Mouse (Mus musculus) left cerebral cortex, postnatal 14 days (tissue): ENCODE measurements around the gene Abt1. TPM values are rescaled to one million over a fixed set of nuclear protein-coding genes. Genes with fewer than 3 reads are reported as not detected.

ENCODE experiments used
- DNase-seq, 2 experiments: peaks; one replicate each; pipeline ENCODE4 v3.0.0; 2021 to 2022; ENCODE audit warnings: low spot score in 2 of 2, mixed read lengths in 1 of 2
- intact Hi-C: fragments of 180-260 bp; cut with DNase I; formaldehyde crosslinking; loops from one replicate; pipeline ENCODE4 v1.15.1; 2025
- long read RNA-seq, 2 experiments: library from polyadenylated mRNA; stranded (forward); transcript quantifications; one replicate each; pipeline ENCODE4 v2.0.0; 2021
- total RNA-seq, 2 experiments: library from RNA; stranded (reverse); gene quantifications; 2 replicates each; pipeline ENCODE4 v1.2.3; 2021

The Abt1 gene
- 1 to 10 TPM; 6.9 to 7.1 TPM for total RNA-seq
- long read RNA-seq, experiment 1, full-length matches to known transcripts: 18 of 19 reads
- long read RNA-seq, experiment 1, partial matches to known transcripts: 0 of 19 reads
- long read RNA-seq, experiment 1, other reads (novel, unspliced or antisense): 1 of 19 reads
- long read RNA-seq, experiment 2, full-length matches to known transcripts: 15 of 16 reads
- long read RNA-seq, experiment 2, partial matches to known transcripts: 0 of 16 reads
- long read RNA-seq, experiment 2, other reads (novel, unspliced or antisense): 1 of 16 reads

DNA sequence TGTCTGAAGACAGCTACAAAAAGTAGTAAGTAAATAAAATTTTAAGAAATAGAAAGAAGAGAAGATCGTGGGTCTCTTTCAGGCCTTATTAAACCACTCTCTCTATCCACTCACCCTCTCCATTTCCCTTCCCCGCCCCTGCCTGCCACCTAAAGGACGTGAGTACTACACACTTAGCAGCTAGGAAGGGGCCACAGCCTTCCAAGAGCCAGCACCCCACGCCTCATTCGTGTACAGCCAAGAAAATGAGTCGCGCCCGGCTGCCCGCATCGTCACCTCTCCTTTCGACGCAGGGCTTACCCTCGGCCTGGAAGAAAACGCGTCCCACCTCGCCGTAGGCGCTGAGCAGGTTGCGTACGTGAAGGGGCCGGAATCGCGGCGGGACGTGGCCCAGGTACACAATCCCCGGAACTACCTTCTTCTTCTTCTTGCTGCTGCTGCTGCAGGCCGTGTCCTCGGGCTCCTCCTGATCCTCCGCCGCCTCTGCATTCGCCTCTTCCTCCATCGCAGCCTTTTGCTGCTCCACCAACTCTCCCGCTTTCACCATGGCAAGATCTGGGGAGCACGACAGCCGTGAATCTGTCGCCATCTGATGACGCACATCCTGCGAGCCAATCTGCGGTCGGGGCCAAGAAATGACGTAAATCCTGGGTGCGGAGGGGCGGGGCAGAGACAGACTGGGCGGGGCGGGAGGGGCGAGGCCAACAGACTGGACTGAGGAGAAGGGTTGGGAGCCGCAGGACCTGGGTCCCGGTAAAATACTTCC, at the start of gene Abt1:
Abt1 (minus strand) TSS at position 581 of the 766 bp plus-strand sequence.
- peak; percentile 96 to 97 for DNase-seq
- intact Hi-C loops: loop anchor here (10.0 kb wide), 1 partner anchor 321 kb away; the partner anchor contains the start of genes Hist1h2bb and Hist1h3c

- intact Hi-C loops: no loop called here
- DNase-seq: peak; percentile 54 to 86
Measured at GRCm38 (mm10) chr13:23466911-23467310, 43.2 kb upstream of the Abt1 start.

- intact Hi-C loops: no loop called here
- DNase-seq: no peak
Measured at GRCm38 (mm10) chr13:23466306-23466705, 42.6 kb upstream of the Abt1 start.

DNA sequence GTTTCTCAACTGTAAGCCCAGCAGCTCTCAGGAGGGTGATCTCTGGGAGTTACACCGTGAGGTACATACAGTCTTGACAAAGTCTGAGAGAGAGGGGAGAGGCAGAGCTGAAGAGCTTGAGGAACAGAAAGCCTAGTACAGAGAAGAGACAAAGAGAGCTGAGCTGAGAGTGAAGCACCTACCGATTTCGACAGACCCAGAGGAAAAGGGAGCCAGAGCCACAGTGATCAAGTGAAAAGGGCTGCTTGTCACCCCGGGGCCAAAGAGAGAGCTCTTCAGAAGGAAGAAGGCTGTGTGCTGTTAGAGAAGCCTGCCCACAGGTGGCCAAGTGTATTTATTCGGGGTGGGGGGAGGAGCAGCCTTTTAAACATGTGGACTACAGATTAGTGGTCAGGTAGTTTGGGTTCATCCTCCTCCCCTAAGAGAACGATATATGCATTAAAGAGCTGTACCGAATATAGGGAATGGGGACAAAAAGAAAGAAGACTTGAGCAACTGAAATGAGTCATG, 42.0 kb upstream of the Abt1 start, which contains the start of gene Btn1a1:
Btn1a1 (minus strand) TSS at position 302 of the 510 bp plus-strand sequence.
- intact Hi-C loops: loop anchor here (2.0 kb wide), 1 partner anchor 35 kb away; no protein-coding TSS in a partner anchor
- DNase-seq: no peak

DNA sequence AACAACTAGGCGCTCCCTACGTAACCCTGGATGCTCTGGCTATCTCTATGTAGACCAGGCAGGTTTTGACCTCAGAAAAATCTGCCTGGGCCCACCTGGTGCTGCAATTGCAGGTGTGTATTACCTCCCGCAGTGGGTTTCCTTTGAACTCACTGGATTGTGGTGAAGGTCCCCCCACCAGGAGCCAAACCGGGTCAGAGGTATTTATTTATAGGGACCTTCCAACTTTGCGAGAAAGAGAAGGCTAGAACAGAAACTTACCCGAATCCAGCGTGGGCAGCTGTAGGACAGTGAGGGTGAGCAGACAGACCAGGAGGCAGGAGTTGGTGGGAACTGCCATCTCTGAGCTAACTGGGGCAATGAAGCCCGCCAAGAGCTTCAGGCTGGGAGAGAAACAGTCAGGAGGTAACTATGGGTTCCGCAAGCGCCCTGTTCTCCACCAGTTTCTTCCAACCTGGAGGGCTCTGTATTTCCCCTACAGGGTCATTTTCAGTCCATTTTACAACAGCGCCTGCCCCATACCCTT, 41.2 kb upstream of the Abt1 start:
- intact Hi-C loops: loop anchor here (2.0 kb wide), 1 partner anchor 36 kb away; no protein-coding TSS in a partner anchor

GRCm38 (mm10) chr13:23464224-23464637, 40.6 kb upstream of the Abt1 start:
- no peak for DNase-seq
- intact Hi-C loops: loop anchor here (2.0 kb wide), 1 partner anchor 37 kb away; no protein-coding TSS in a partner anchor

More for the DNA sequence above, 41.2 kb upstream of the Abt1 start:
- DNase-seq: no peak

DNA sequence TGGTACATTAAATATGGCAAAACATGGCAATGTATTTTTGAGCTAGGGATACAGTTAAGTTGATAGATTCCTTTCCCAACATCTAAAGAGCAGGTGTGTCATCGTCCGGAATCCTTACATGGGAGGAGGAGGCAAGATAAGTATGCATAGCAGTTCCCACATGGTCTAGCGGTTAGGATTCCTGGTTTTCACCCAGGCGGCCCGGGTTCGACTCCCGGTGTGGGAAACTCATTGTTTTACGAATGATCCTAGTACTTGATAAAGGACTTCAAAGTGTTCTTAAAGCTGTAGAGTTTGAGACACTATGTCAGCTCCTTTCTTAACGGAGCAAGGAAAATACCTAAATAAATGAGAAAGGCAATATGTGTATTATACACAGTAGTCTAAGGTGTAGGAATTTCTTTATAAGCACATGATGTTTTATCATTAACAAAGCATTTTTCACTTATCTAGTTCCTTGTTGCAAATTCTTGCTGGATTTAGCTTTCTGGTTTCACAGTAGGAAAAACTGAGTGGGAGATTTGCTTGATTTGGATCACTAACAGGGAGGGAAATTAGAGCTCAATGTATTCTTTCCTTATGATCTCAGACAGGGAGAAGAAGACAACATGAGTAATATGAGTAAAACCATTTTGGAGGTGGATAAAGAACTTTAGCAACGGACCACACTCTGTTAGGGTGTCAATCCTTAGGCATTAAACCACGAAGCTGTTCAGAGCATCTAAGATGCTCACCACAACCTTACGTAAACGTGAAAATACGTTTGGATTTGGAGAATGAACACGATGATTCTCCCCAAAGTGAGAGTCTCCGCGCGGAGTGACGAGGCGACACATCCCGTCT, 39.9 kb upstream of the Abt1 start:
- peak; percentile 60 to 92 for DNase-seq
- intact Hi-C loops: loop anchor here (2.0 kb wide), 1 partner anchor 37 kb away; no protein-coding TSS in a partner anchor

DNA sequence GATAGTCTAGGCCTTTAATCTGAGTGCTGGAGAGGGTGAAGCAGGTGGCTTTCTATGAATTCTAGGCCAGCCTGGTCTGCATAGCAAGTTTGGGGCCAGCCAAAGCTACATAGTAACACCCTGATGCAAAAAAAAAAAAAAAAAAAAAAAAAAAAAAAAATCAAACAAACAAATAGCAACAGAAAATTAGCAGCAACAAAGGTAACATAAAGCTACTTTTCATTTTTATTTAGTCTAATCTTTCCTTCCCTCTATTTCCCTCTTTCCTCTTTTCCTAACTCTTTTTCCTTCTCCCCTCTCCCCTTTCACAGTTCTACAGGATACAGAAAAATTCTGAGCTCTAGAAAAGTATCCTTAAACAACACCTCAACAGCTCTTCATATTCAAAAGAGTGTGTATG, 39.0 kb upstream of the Abt1 start:
- intact Hi-C loops: no loop called here

DNA sequence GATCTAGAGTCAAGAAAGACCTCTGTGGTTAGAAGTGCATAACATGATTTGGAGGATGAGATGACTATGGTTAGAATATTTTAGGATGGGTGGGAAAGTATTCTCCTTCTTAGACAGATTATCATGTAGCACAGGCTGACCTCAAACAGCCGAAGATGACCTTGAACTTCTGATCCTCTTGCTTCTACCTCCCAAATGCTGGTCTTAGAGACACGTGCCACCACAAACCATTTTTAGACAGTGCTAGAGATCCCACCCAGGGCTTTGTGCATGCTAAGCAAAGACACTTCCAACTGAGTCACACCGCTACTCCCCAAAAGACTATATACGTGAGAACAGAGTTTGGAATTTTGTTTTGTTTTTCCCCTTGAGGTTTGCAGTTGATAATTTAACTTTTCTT, 38.4 kb upstream of the Abt1 start:
- no peak for DNase-seq
- intact Hi-C loops: no loop called here

More for the DNA sequence above, 39.0 kb upstream of the Abt1 start:
- DNase-seq: no peak

- intact Hi-C loops: no loop called here
- DNase-seq: no peak
Measured at GRCm38 (mm10) chr13:23459264-23459846, 35.7 kb upstream of the Abt1 start.

GRCm38 (mm10) chr13:23453926-23454325, 30.3 kb upstream of the Abt1 start:
- DNase-seq: no peak

GRCm38 (mm10) chr13:23453362-23453862, 29.7 kb upstream of the Abt1 start:
- intact Hi-C loops: no loop called here
- peak; percentile 52 to 86 for DNase-seq

More at GRCm38 (mm10) chr13:23453926-23454325, 30.3 kb upstream of the Abt1 start:
- intact Hi-C loops: no loop called here

DNA sequence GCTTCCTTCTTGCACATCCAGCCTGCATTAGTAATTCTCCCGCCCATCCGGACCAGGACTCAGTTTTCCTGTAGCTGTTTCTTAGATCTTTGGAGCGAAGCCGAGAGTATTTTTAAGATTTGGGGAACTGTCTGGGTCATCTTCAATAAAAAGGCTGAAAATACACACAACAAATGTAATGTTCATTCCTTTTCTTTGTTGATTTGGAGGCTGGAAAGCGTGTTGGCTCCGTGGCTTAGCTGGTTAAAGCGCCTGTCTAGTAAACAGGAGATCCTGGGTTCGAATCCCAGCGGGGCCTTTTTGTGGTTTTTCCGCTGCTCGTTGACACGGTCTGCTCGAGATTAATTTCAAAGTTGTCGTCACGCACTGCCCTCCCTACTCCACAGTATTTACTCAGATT, 26.7 kb upstream of the Abt1 start:
- intact Hi-C loops: loop anchor here (1.0 kb wide), 1 partner anchor 69 kb away; no protein-coding TSS in a partner anchor
- peak; percentile 78 to 96 for DNase-seq

- DNase-seq: peak; percentile 64
- intact Hi-C loops: loop anchor here (1.0 kb wide), 1 partner anchor 70 kb away; no protein-coding TSS in a partner anchor
Measured at GRCm38 (mm10) chr13:23449235-23450095, 25.8 kb upstream of the Abt1 start.

- DNase-seq: no peak
- intact Hi-C loops: no loop called here
Measured at GRCm38 (mm10) chr13:23448758-23449157, 25.1 kb upstream of the Abt1 start.

GRCm38 (mm10) chr13:23446498-23446952, 22.9 kb upstream of the Abt1 start:
- intact Hi-C loops: no loop called here
- DNase-seq: peak; percentile 91
